Mouse (Mus musculus) ES-E14 (cell line): ENCODE results near the gene E030018B13Rik.

Experiments used
- CHD2 ChIP-seq: IDR thresholded peaks from 2 replicates; pipeline ENCODE4 v1.6.1; 2014; ENCODE audit warnings: mild to moderate bottlenecking, low read depth, low read length, inconsistent platforms
- HCFC1 ChIP-seq: IDR thresholded peaks from 2 replicates; pipeline ENCODE4 v1.6.1; 2012; ENCODE audit warnings: low read length, inconsistent platforms, borderline replicate concordance; ENCODE audit not compliant: insufficient read depth
- MAFK ChIP-seq: IDR thresholded peaks from 2 replicates; pipeline ENCODE4 v1.6.1; 2014; ENCODE audit warnings: mild to moderate bottlenecking, low read depth, low read length, inconsistent platforms; ENCODE audit not compliant: insufficient read depth
- ZC3H11A ChIP-seq: IDR thresholded peaks from 2 replicates; pipeline ENCODE4 v1.6.1; 2012; ENCODE audit warnings: low read depth, mild to moderate bottlenecking, inconsistent platforms, low read length, borderline replicate concordance

DNA sequence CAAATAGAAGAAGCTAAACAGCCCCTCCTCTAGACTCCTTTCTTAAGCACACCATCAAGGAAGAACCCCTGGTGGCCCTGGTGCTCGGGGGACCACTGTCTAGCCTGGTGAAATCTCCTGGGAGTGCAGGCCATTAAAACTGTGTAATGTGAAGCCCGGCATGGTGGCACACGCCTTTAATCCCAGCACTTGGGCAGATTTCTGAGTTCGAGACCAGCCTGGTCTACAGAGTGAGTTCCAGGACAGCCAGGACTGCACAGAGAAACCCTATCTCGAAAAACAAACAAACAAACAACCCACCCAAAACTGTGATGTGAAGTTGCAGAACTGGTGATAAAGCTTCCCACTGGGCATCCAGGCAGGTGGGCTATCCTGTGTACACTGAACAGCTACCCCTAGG is 47.0 kb downstream of the E030018B13Rik start:
- TF ChIP-seq CHD2 = no peak
- TF ChIP-seq MAFK = no peak
- TF ChIP-seq ZC3H11A = no peak
- no peak for TF ChIP-seq HCFC1
